Mouse (Mus musculus) lung, embryonic 16.5 days (tissue): ENCODE data around the gene Fto. TPM values are rescaled to one million over a fixed set of nuclear protein-coding genes. Genes with fewer than 3 reads are reported as not detected.

Experiments used
- ATAC-seq: fragments of 200-750 bp; cut with Nextera tagmentation; 2 replicates; pipeline ENCODE4 v1.8.0; 2017; ENCODE audit warnings: low read depth, mild to moderate bottlenecking, moderate library complexity
- H3K27ac ChIP-seq: fragments of 300-500 bp; sonication (generic); 2 replicates; pipeline ENCODE4 v1.5.1; 2014; ENCODE audit warnings: mild to moderate bottlenecking, control low read depth, low read length
- H3K27me3 ChIP-seq: fragments of 300-500 bp; sonication (generic); 2 replicates; pipeline ENCODE4 v1.6.1; 2014; ENCODE audit warnings: low read depth, low read length, mixed read lengths; ENCODE audit not compliant: control insufficient read depth, insufficient read depth
- H3K36me3 ChIP-seq: fragments of 300-500 bp; sonication (generic); 2 replicates; pipeline ENCODE4 v1.6.1; 2014; ENCODE audit warnings: low read length; ENCODE audit not compliant: control insufficient read depth, insufficient read depth
- H3K4me1 ChIP-seq: fragments of 300-500 bp; sonication (generic); replicated peaks from 2 replicates; pipeline ENCODE4 v1.6.1; 2014; ENCODE audit warnings: low read length, mixed read lengths; ENCODE audit not compliant: control insufficient read depth, insufficient read depth
- H3K4me2 ChIP-seq: fragments of 300-500 bp; sonication (generic); 2 replicates; pipeline ENCODE4 v1.6.1; 2014; ENCODE audit warnings: low read depth, low read length, control low read depth
- H3K4me3 ChIP-seq: fragments of 300-500 bp; sonication (generic); 2 replicates; pipeline ENCODE4 v1.5.1; 2014; ENCODE audit warnings: mild to moderate bottlenecking, low read length, control low read depth
- H3K9ac ChIP-seq: fragments of 300-500 bp; sonication (generic); 2 replicates; pipeline ENCODE4 v1.6.1; 2014; ENCODE audit warnings: low read length, control low read depth
- H3K9me3 ChIP-seq: fragments of 300-500 bp; sonication (generic); 2 replicates; pipeline ENCODE4 v1.6.1; 2016; ENCODE audit warnings: low read length; ENCODE audit not compliant: control insufficient read depth
- WGBS: fragments of 180-500 bp; shearing (Covaris S2); extraction: QIAGEN DNeasy Blood & Tissue Kit; methylation state at CpG from one replicate; pipeline ENCODE4 v1.1.7; 2014; 5-methylcytosine and 5-hydroxymethylcytosine counted together
- polyA plus RNA-seq: library from polyadenylated mRNA; unstranded; fragments of >200 nt; fragmentation: Nextera tagmentation; extraction: Ambion mirVana; gene quantifications from 2 replicates; pipeline ENCODE4 v1.2.1, GENCODE M21; 2015

Gene Fto
- polyA plus RNA-seq, 1 experiment from 2014 or later, result 97.2 TPM

GRCm38 (mm10) chr8:91499303-91499702 is 186.0 kb downstream of the Fto start:
- Histone ChIP-seq H3K4me2 (no peak overlapping the region), H3K4me3 (no peak overlapping the region), H3K27me3 (no peaks in the 10 kb centered on the region), H3K4me1 (peaks cover 44% of the 10 kb centered on the region), H3K9me3 (no peaks in the 10 kb centered on the region), H3K27ac (no peak overlapping the region), H3K36me3 (no peaks in the 10 kb centered on the region), H3K9ac (no peak overlapping the region)
- no peak for ATAC-seq
- WGBS, result 67% methylated on average over 2 of the region's 2 CpGs

- Histone ChIP-seq H3K27ac (peak overlapping the region; percentile 24), H3K36me3 (no peaks in the 10 kb centered on the region)
- 76% methylated on average over 11 of the region's 11 CpGs for WGBS
These were observed 188.8 kb downstream of the Fto start for GRCm38 (mm10) chr8:91501960-91502600.

GRCm38 (mm10) chr8:91502791-91503190 is 189.5 kb downstream of the Fto start:
- peak overlapping the region; percentile 24 for H3K27ac ChIP-seq

More at GRCm38 (mm10) chr8:91501960-91502600, 188.8 kb downstream of the Fto start:
- Histone ChIP-seq H3K4me1 (peaks cover 51% of the 10 kb centered on the region), H3K9ac (no peak overlapping the region), H3K27me3 (no peaks in the 10 kb centered on the region), H3K4me2 (no peak overlapping the region), H3K9me3 (no peaks in the 10 kb centered on the region), H3K4me3 (no peak overlapping the region)
- ATAC-seq, result no peak

GRCm38 (mm10) chr8:91504360-91504759 is 191.0 kb downstream of the Fto start:
- ATAC-seq, result no peak
- peak overlapping the region; percentile 85 for H3K27ac ChIP-seq
- H3K27me3 ChIP-seq, result no peaks in the 10 kb centered on the region
- H3K36me3 ChIP-seq, result no peaks in the 10 kb centered on the region
- 76% methylated on average over 3 of the region's 3 CpGs for WGBS
- no peak overlapping the region for H3K4me3 ChIP-seq
- H3K4me2 ChIP-seq, result no peak overlapping the region
- peaks cover 67% of the 10 kb centered on the region for H3K4me1 ChIP-seq
- no peak overlapping the region for H3K9ac ChIP-seq
- H3K9me3 ChIP-seq, result no peaks in the 10 kb centered on the region

More at GRCm38 (mm10) chr8:91502791-91503190, 189.5 kb downstream of the Fto start:
- no peaks in the 10 kb centered on the region for H3K36me3 ChIP-seq
- H3K9me3 ChIP-seq, result no peaks in the 10 kb centered on the region
- 45% methylated on average over 5 of the region's 5 CpGs for WGBS
- ATAC-seq, result no peak
- no peak overlapping the region for H3K4me2 ChIP-seq
- no peak overlapping the region for H3K4me3 ChIP-seq
- no peak overlapping the region for H3K9ac ChIP-seq
- H3K4me1 ChIP-seq, result peaks cover 58% of the 10 kb centered on the region
- H3K27me3 ChIP-seq, result no peaks in the 10 kb centered on the region

- H3K36me3 ChIP-seq, result no peaks in the 10 kb centered on the region
- no peak overlapping the region for H3K4me2 ChIP-seq
- WGBS, result 18% methylated on average over 10 of the region's 10 CpGs
- H3K27ac ChIP-seq, result peak overlapping the region; percentile 85
- no peak overlapping the region for H3K4me3 ChIP-seq
- no peak overlapping the region for H3K9ac ChIP-seq
- peaks cover 70% of the 10 kb centered on the region for H3K4me1 ChIP-seq
- ATAC-seq, result peak; percentile 50
- H3K9me3 ChIP-seq, result no peaks in the 10 kb centered on the region
- H3K27me3 ChIP-seq, result no peaks in the 10 kb centered on the region
These were observed 191.6 kb downstream of the Fto start for GRCm38 (mm10) chr8:91504891-91505290.

GRCm38 (mm10) chr8:91505411-91505954 is 192.2 kb downstream of the Fto start:
- H3K9ac ChIP-seq, result no peak overlapping the region
- H3K4me2 ChIP-seq, result no peak overlapping the region
- no peaks in the 10 kb centered on the region for H3K9me3 ChIP-seq
- no peaks in the 10 kb centered on the region for H3K36me3 ChIP-seq
- 53% methylated on average over 8 of the region's 8 CpGs for WGBS
- no peaks in the 10 kb centered on the region for H3K27me3 ChIP-seq
- peak overlapping the region; percentile 85 for H3K27ac ChIP-seq
- ATAC-seq, result peak; percentile 84
- H3K4me1 ChIP-seq, result peaks cover 70% of the 10 kb centered on the region
- H3K4me3 ChIP-seq, result no peak overlapping the region

- WGBS, result 59% methylated on average over 4 of the region's 4 CpGs
- H3K36me3 ChIP-seq, result no peaks in the 10 kb centered on the region
- H3K4me3 ChIP-seq, result no peak overlapping the region
- peak overlapping the region; percentile 85 for H3K27ac ChIP-seq
- no peak for ATAC-seq
- H3K9me3 ChIP-seq, result no peaks in the 10 kb centered on the region
- no peak overlapping the region for H3K9ac ChIP-seq
- no peaks in the 10 kb centered on the region for H3K27me3 ChIP-seq
- H3K4me1 ChIP-seq, result peaks cover 70% of the 10 kb centered on the region
- H3K4me2 ChIP-seq, result peak overlapping the region; percentile 10; the same call in 1 of the 2 replicates
These were observed 192.8 kb downstream of the Fto start for GRCm38 (mm10) chr8:91505997-91506672.

GRCm38 (mm10) chr8:91506682-91507257 is 193.4 kb downstream of the Fto start:
- Histone ChIP-seq H3K4me2 (no peak overlapping the region), H3K27ac (no peak overlapping the region; the same call in 1 of the 2 replicates), H3K4me3 (no peak overlapping the region), H3K27me3 (no peaks in the 10 kb centered on the region), H3K4me1 (peaks cover 70% of the 10 kb centered on the region), H3K36me3 (no peaks in the 10 kb centered on the region), H3K9ac (no peak overlapping the region), H3K9me3 (no peaks in the 10 kb centered on the region)
- WGBS, result 68% methylated on average over 6 of the region's 6 CpGs
- ATAC-seq, result no peak

- no peak overlapping the region for H3K4me3 ChIP-seq
- no peak overlapping the region for H3K27ac ChIP-seq
- no peaks in the 10 kb centered on the region for H3K36me3 ChIP-seq
- peaks cover 62% of the 10 kb centered on the region for H3K4me1 ChIP-seq
- no peaks in the 10 kb centered on the region for H3K9me3 ChIP-seq
- no peak overlapping the region for H3K4me2 ChIP-seq
- no peaks in the 10 kb centered on the region for H3K27me3 ChIP-seq
- ATAC-seq, result no peak
- 44% methylated on average over 7 of the region's 7 CpGs for WGBS
- H3K9ac ChIP-seq, result no peak overlapping the region
These were observed 194.4 kb downstream of the Fto start for GRCm38 (mm10) chr8:91507681-91508097.
